24 mouse cellular contexts compared by ENCODE assay signal in genomic region chr9:87524890-87525684, GRCm38 (mm10).
DNase-seq lines count a peak whose midpoint lies in the region; ATAC-seq and TF ChIP-seq lines count a peak whose summit lies in the region.
"Had no signal": no experiment of that assay in that cellular context is flagged by ENCODE, and none has a peak within 500 bp of the region (broad histone marks: within the 10 kb centered on the region; RNA-seq: fewer than 3 reads in every experiment).

No protein-coding gene starts in this region.

- no peak for DNase-seq in kidney, adult 18-20 months
- no peak for DNase-seq in kidney, adult 9 months
- DNase-seq in lung, embryonic 14.5 days: peak; percentile 13
- DNase-seq in lung, postnatal 25 days (ENCODE audit: low spot score): no peak
- DNase-seq: adrenal gland, adult 8-10 months; adrenal gland, postnatal 14 days; adrenal gland, postnatal 36 days; B cell, adult 2 months; cerebellum, adult 11-12 months; cerebellum, adult 2 months; cerebellum, adult 9-10 months; cerebellum, postnatal 10 days; cerebellum, postnatal 25 days had no signal

- H3K4me2 ChIP-seq in kidney, embryonic 14.5 days (replicated peaks; ENCODE audit: low read depth, low read length): no peak overlapping the region
- H3K4me2 ChIP-seq in kidney, embryonic 16.5 days (replicated peaks; ENCODE audit: low read depth, low read length): no peak overlapping the region
- H3K4me2 ChIP-seq in lung, embryonic 14.5 days: no peak overlapping the region
- H3K4me2 ChIP-seq: embryonic facial prominence, embryonic 12.5 days; forebrain, embryonic 13.5 days; forebrain, embryonic 15.5 days had no signal

- no peaks in the 10 kb centered on the region for H3K27me3 ChIP-seq in kidney, embryonic 14.5 days (ENCODE audit: control insufficient read depth, insufficient read depth, low read length)
- no peaks in the 10 kb centered on the region for H3K27me3 ChIP-seq in kidney, embryonic 16.5 days (ENCODE audit: insufficient read depth, low read length)
- no peaks in the 10 kb centered on the region for H3K27me3 ChIP-seq in lung, embryonic 14.5 days (ENCODE audit: insufficient read depth, low read length)
- H3K27me3 ChIP-seq: CH12.LX; embryonic facial prominence, embryonic 12.5 days; forebrain, embryonic 13.5 days; forebrain, embryonic 15.5 days; Patski had no signal

- no peak overlapping the region for H3K9ac ChIP-seq in kidney, embryonic 14.5 days (ENCODE audit: low read depth, low read length)
- H3K9ac ChIP-seq in kidney, embryonic 16.5 days (replicated peaks; ENCODE audit: low read length): no peak overlapping the region
- H3K9ac ChIP-seq in lung, embryonic 14.5 days: no peak overlapping the region
- H3K9ac ChIP-seq: embryonic facial prominence, embryonic 12.5 days; forebrain, embryonic 13.5 days; forebrain, embryonic 15.5 days had no signal

- H3K4me1 ChIP-seq in kidney, embryonic 14.5 days (ENCODE audit: control insufficient read depth, insufficient read depth, low read length): no peaks in the 10 kb centered on the region
- no peaks in the 10 kb centered on the region for H3K4me1 ChIP-seq in kidney, embryonic 16.5 days (ENCODE audit: insufficient read depth, low read length)
- H3K4me1 ChIP-seq in lung, embryonic 14.5 days (ENCODE audit: insufficient read depth): no peaks in the 10 kb centered on the region
- H3K4me1 ChIP-seq: embryonic facial prominence, embryonic 10.5 days; embryonic facial prominence, embryonic 12.5 days; forebrain, embryonic 13.5 days; forebrain, embryonic 15.5 days had no signal

- no peaks in the 10 kb centered on the region for H3K9me3 ChIP-seq in kidney, embryonic 14.5 days (ENCODE audit: control insufficient read depth, low read length)
- no peaks in the 10 kb centered on the region for H3K9me3 ChIP-seq in kidney, embryonic 16.5 days (ENCODE audit: low read length)
- H3K9me3 ChIP-seq in lung, embryonic 14.5 days (ENCODE audit: low read depth, low read length): no peaks in the 10 kb centered on the region
- H3K9me3 ChIP-seq: embryonic facial prominence, embryonic 10.5 days; embryonic facial prominence, embryonic 12.5 days; forebrain, embryonic 13.5 days; forebrain, embryonic 15.5 days; G1E had no signal

- no peak for TF ChIP-seq CTCF in lung, embryonic 14.5 days (IDR thresholded peaks at IDR 0.05; ENCODE audit: low read depth)

- no peak overlapping the region for H3K4me3 ChIP-seq in kidney, embryonic 14.5 days (ENCODE audit: low read length)
- H3K4me3 ChIP-seq in kidney, embryonic 16.5 days (ENCODE audit: low read length): no peak overlapping the region
- H3K4me3 ChIP-seq in lung, embryonic 14.5 days (ENCODE audit: low read depth, low read length): no peak overlapping the region
- H3K4me3 ChIP-seq: embryonic facial prominence, embryonic 10.5 days; embryonic facial prominence, embryonic 12.5 days; forebrain, embryonic 13.5 days; forebrain, embryonic 15.5 days had no signal

- H3K36me3 ChIP-seq in kidney, embryonic 14.5 days (ENCODE audit: control insufficient read depth, insufficient read depth, low read length): no peaks in the 10 kb centered on the region
- no peaks in the 10 kb centered on the region for H3K36me3 ChIP-seq in kidney, embryonic 16.5 days (ENCODE audit: insufficient read depth, low read length)
- H3K36me3 ChIP-seq in lung, embryonic 14.5 days (ENCODE audit: insufficient read depth): no peaks in the 10 kb centered on the region
- H3K36me3 ChIP-seq: embryonic facial prominence, embryonic 10.5 days; embryonic facial prominence, embryonic 12.5 days; forebrain, embryonic 15.5 days; G1E had no signal

- H3K27ac ChIP-seq in kidney, embryonic 14.5 days (ENCODE audit: low read depth, low read length): no peak overlapping the region
- no peak overlapping the region for H3K27ac ChIP-seq in kidney, embryonic 16.5 days (ENCODE audit: low read length)
- no peak overlapping the region for H3K27ac ChIP-seq in lung, embryonic 14.5 days (ENCODE audit: low read depth)
- H3K27ac ChIP-seq: embryonic facial prominence, embryonic 10.5 days; embryonic facial prominence, embryonic 12.5 days; forebrain, embryonic 13.5 days; forebrain, embryonic 15.5 days had no signal

- WGBS in kidney, embryonic 14.5 days: 50% methylated on average over 5 of the region's 5 CpGs
- WGBS in kidney, embryonic 16.5 days: 34% methylated on average over 5 of the region's 5 CpGs
- WGBS in lung, embryonic 14.5 days: 39% methylated on average over 5 of the region's 5 CpGs

- ATAC-seq in kidney, embryonic 14.5 days (ENCODE audit: low FRiP score, low TSS enrichment): peak; percentile 82; the same call in 1 of the 2 replicates
- peak; percentile 88; the same call in 1 of the 2 replicates for ATAC-seq in kidney, embryonic 16.5 days (ENCODE audit: low FRiP score, low TSS enrichment)
- no peak for ATAC-seq in lung, embryonic 14.5 days (ENCODE audit: insufficient read depth)
- ATAC-seq: activated CD4-positive, CD25-positive, alpha-beta regulatory T cell, adult 4 months; CD4-positive, CD25-positive, alpha-beta regulatory T cell, adult 4 months; forebrain, embryonic 13.5 days; forebrain, embryonic 15.5 days; Patski had no signal
